Mouse (Mus musculus) mature B cell (primary cell): Measurements from ENCODE around the gene Msi2.

Source experiments
- in situ Hi-C: fragments of 300-500 bp; cut with MboI; formaldehyde crosslinking; loops from 2 replicates; pipeline ENCODE4 v1.14.3; 2019

The Msi2 gene

GRCm38 (mm10) chr11:88614527-88615305 lies 103.6 kb downstream of the Msi2 start:
- in situ Hi-C loops = no loop called here

- in situ Hi-C loops = no loop called here
These were observed 104.4 kb downstream of the Msi2 start for GRCm38 (mm10) chr11:88613771-88614526.

GRCm38 (mm10) chr11:88613008-88613407 lies 105.3 kb downstream of the Msi2 start:
- in situ Hi-C loops = no loop called here

GRCm38 (mm10) chr11:88612141-88612540 lies 106.2 kb downstream of the Msi2 start:
- in situ Hi-C loops = no loop called here

- in situ Hi-C loops = no loop called here
These were observed 107.5 kb downstream of the Msi2 start for GRCm38 (mm10) chr11:88610809-88611208.

- in situ Hi-C loops = no loop called here
These were observed 108.2 kb downstream of the Msi2 start for GRCm38 (mm10) chr11:88610112-88610511.

- in situ Hi-C loops = no loop called here
These were observed 109.7 kb downstream of the Msi2 start for GRCm38 (mm10) chr11:88608584-88608983.

GRCm38 (mm10) chr11:88607725-88608383 lies 110.5 kb downstream of the Msi2 start:
- in situ Hi-C loops = no loop called here

GRCm38 (mm10) chr11:88605771-88606170 lies 112.5 kb downstream of the Msi2 start:
- in situ Hi-C loops = no loop called here

- in situ Hi-C loops = no loop called here
These were observed 113.2 kb downstream of the Msi2 start for GRCm38 (mm10) chr11:88605098-88605525.

GRCm38 (mm10) chr11:88604635-88605034 lies 113.7 kb downstream of the Msi2 start:
- in situ Hi-C loops = no loop called here

- in situ Hi-C loops = no loop called here
These were observed 114.9 kb downstream of the Msi2 start for GRCm38 (mm10) chr11:88603366-88603765.

- in situ Hi-C loops = no loop called here
These were observed 115.7 kb downstream of the Msi2 start for GRCm38 (mm10) chr11:88602471-88603120.

GRCm38 (mm10) chr11:88600194-88600593 lies 118.1 kb downstream of the Msi2 start:
- in situ Hi-C loops = no loop called here

GRCm38 (mm10) chr11:88599332-88600130 lies 118.8 kb downstream of the Msi2 start:
- in situ Hi-C loops = no loop called here

- in situ Hi-C loops = no loop called here
These were observed 119.5 kb downstream of the Msi2 start for GRCm38 (mm10) chr11:88598848-88599175.

GRCm38 (mm10) chr11:88598150-88598847 lies 120.0 kb downstream of the Msi2 start:
- in situ Hi-C loops = no loop called here

- in situ Hi-C loops = no loop called here
These were observed 122.7 kb downstream of the Msi2 start for GRCm38 (mm10) chr11:88595616-88596015.

- in situ Hi-C loops = no loop called here
These were observed 123.3 kb downstream of the Msi2 start for GRCm38 (mm10) chr11:88594804-88595611.

- in situ Hi-C loops = no loop called here
These were observed 124.3 kb downstream of the Msi2 start for GRCm38 (mm10) chr11:88594010-88594409.
